Mouse (Mus musculus) layer of hippocampus, postnatal 25 days (tissue): ENCODE results near the gene Iffo2. TPM values are rescaled to one million over a fixed set of nuclear protein-coding genes. Genes with fewer than 3 reads are reported as not detected.
"Not testable (repeated sequence)": the region's sequence is repeated elsewhere in the genome, so short reads cannot be mapped to it uniquely, and the experiment has no call there.

Experiments used
- DNase-seq, 2 experiments: peaks; one replicate each; pipeline ENCODE4 v3.0.0; 2022; ENCODE audit warnings: mixed read lengths in 2 of 2, low spot score in 1 of 2; ENCODE audit errors: extremely low spot score in 1 of 2
- total RNA-seq, 2 experiments: library from RNA; stranded (reverse); gene quantifications; 2 replicates each; pipeline ENCODE4 v1.2.3; 2021

The Iffo2 gene
- total RNA-seq: 10 to 100 TPM; 15.3 to 16.3 TPM

GRCm38 (mm10) chr4:139530248-139530647 is at the start of gene Iffo2:
TSS of gene Iffo2 (plus strand) at chr4:139530548.
- DNase-seq: not testable (repeated sequence)

GRCm38 (mm10) chr4:139481400-139481799 is 48.9 kb upstream of the Iffo2 start:
- DNase-seq: no peak

GRCm38 (mm10) chr4:139483461-139484105 is 46.8 kb upstream of the Iffo2 start:
- no peak for DNase-seq

- DNase-seq: no peak
These were observed 45.9 kb upstream of the Iffo2 start for GRCm38 (mm10) chr4:139484496-139484895.

GRCm38 (mm10) chr4:139487085-139487484 is 43.3 kb upstream of the Iffo2 start:
- DNase-seq: no peak

- DNase-seq: no peak
These were observed 42.0 kb upstream of the Iffo2 start for GRCm38 (mm10) chr4:139488325-139488724.

GRCm38 (mm10) chr4:139489946-139490345 is 40.4 kb upstream of the Iffo2 start:
- no peak for DNase-seq

- DNase-seq: peak in 1 of 2 experiments; percentile 54
These were observed 39.8 kb upstream of the Iffo2 start for GRCm38 (mm10) chr4:139490413-139491055.

- no peak for DNase-seq
These were observed 38.7 kb upstream of the Iffo2 start for GRCm38 (mm10) chr4:139491541-139492170.

- DNase-seq: no peak
These were observed 38.0 kb upstream of the Iffo2 start for GRCm38 (mm10) chr4:139492258-139492833.

GRCm38 (mm10) chr4:139493227-139494025 is 36.9 kb upstream of the Iffo2 start:
- no peak for DNase-seq

- no peak for DNase-seq
These were observed 29.5 kb upstream of the Iffo2 start for GRCm38 (mm10) chr4:139500814-139501213.

GRCm38 (mm10) chr4:139501702-139502101 is 28.6 kb upstream of the Iffo2 start:
- no peak for DNase-seq

GRCm38 (mm10) chr4:139503919-139504318 is 26.4 kb upstream of the Iffo2 start:
- no peak for DNase-seq

GRCm38 (mm10) chr4:139505716-139506115 is 24.6 kb upstream of the Iffo2 start:
- no peak for DNase-seq

GRCm38 (mm10) chr4:139506727-139507126 is 23.6 kb upstream of the Iffo2 start:
- DNase-seq: no peak

GRCm38 (mm10) chr4:139509069-139509468 is 21.3 kb upstream of the Iffo2 start:
- DNase-seq: no peak

- no peak for DNase-seq
These were observed 18.8 kb upstream of the Iffo2 start for GRCm38 (mm10) chr4:139511557-139511956.

GRCm38 (mm10) chr4:139512985-139513384 is 17.4 kb upstream of the Iffo2 start:
- DNase-seq: no peak

- no peak for DNase-seq
These were observed 11.1 kb upstream of the Iffo2 start for GRCm38 (mm10) chr4:139519221-139519620.

- DNase-seq: no peak
These were observed 8.4 kb upstream of the Iffo2 start for GRCm38 (mm10) chr4:139521926-139522325.
